Mouse (Mus musculus) induced T-regulatory cell, adult 2 months (primary cell): ENCODE results near the gene Pdzd2.

Experiments
- DNase-seq: peaks from one replicate; pipeline ENCODE4 v3.0.0-alpha.2; 2012; ENCODE audit warnings: low read depth

The Pdzd2 gene

GRCm38 (mm10) chr15:12532568-12532967 lies 207.2 kb downstream of the Pdzd2 start:
- no peak for DNase-seq

DNA sequence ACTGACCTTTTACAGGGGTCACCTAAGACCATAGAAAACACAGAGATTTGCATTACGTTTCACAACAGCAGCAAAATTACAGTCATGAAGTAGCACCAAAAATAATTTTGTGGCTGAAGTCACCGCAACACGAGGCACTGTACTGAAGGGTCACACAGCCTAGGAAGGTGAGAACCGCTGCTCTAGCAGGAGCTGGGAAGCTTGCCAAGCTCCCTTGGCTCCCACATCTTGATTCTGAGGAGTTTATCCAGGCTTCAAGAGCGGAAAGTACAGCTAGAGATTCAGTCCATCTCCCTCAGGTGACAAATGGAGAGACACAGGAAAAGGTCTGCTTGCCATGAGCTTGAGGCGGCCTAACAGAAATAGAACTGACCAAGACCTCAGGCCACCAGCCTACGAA lies 216.9 kb downstream of the Pdzd2 start:
- DNase-seq: no peak

DNA sequence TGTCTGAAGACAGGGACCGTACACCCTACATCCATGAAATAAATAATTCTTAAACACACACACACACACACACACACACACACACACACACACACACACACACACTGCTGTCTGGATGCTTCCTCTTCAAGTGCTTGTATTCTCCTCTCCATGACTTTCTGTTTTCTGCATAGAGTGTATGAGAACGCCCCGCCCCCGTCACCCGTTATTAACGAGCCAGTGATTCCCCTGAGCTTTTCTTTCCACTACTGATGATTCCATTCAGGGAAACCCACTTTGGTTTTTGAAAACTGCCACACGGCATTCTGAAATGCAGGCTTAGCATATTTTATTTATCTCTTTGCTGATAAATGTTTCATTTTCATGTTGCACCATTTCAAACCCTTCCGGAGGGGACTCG lies 219.4 kb downstream of the Pdzd2 start:
- DNase-seq: no peak

DNA sequence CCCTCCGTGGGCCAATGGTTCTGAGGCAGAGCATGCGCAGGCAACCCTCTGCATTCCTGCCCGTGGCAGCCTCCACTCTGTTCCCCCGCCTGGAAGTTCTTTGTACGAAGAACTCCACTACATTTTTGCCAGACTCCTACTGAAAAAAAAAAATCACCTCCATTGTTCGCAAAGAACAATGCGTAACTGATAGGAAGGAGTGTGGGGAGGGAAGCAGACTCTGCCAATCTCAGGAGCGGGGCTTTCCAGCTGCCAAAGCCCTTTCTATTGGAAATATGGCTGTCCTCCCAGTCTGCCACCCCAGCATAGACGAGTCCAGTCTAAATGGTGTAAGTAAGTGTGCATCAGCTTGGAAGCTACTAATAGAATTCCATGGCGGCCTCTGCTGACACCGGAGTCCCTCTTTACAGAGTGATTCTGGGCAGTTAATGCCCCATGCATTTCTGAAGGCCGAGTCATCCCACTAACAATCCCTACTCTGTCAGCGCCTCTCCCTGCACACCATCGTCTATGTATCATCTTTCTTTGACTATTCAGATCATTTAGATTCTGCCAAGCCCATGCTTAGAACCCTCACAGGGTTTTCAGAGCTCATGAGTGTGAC lies 221.3 kb downstream of the Pdzd2 start:
- DNase-seq: no peak

- DNase-seq: no peak
Measured at GRCm38 (mm10) chr15:12517314-12517813, 222.4 kb downstream of the Pdzd2 start.

DNA sequence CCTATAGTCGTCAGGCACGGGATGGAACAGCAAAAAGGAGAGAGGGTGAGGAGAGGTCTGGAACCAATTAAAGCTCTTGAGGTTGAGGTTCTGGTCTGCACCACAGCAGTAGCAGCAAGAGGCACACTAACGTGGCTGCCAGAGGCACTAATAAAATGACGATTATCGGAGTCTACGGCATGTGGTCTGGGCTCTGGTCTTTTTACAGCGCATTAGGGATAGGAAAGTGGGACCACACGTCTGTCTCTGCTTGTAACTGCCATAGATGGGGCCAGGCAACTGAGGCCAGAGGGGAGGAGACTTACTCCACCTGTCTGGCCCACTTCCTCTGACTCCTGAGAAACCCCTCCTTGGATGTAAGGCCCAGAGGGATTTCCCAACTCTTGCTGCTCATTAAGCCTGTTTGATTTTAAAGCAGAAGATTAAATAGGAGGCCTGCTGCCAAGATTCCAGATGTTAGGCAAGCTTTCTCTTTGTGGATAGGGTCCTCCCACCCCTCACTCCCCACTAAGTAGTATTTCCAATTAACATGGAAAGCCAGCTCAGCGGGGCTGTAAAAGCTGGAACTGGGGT lies 224.4 kb downstream of the Pdzd2 start:
- DNase-seq: no peak

GRCm38 (mm10) chr15:12513526-12513925 lies 226.2 kb downstream of the Pdzd2 start:
- no peak for DNase-seq

- DNase-seq: no peak
Measured at GRCm38 (mm10) chr15:12508765-12509377, 230.9 kb downstream of the Pdzd2 start.

DNA sequence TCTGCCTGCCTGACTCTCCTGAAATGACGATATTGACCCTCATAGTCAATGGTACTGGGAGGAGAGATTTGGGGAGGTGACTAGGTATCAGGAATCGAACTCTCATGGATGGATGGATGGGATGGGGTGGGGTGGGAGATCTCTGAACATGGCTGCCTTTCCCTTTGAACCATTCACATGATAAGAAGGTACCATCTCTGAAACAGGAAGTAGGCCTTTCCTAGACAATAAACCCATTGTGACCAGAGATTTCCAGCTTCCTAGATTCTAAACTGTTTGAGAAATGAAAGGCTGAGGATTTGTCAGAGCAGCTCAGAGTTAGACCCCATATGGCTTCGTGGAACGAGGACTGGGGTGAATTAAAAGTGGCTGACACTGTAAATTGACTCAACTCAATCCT lies 232.2 kb downstream of the Pdzd2 start:
- no peak for DNase-seq

DNA sequence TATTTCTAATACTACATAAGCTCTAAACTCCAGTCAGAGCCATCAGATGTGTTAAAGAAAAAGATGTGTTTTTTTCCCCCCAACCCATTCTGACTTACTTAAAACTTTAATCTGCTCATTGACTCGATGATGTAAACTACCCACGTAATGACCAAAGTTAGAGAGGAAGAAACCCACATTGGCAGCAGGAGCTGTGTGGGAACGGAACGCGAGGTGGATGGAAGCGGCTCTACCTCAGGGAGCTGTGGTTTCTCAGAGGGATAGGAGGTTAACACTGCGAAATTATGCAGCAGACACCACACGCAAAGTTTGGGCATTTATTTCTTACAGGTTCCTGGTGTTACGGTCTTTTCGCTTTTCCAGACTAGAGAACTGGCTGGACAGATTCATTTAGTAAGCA lies 233.2 kb downstream of the Pdzd2 start:
- no peak for DNase-seq

DNA sequence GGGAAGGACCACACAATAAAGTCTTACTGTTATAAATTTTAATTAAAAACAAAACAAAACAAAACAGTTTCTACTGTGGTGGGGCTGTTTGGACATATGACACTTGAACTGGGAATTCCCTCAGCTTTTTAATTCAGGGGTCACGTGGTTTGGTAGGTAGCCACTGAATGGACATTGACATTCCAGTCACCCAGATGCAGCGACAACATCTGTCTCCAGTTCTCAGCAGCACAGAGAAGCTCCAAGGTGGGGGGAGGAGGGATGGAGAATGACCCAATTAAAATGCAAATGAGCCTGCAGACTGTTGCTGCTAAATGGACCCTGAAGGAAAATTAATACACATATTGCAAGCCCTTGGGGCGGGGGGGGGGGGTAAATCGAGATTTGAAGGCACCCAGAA lies 233.6 kb downstream of the Pdzd2 start:
- no peak for DNase-seq

DNA sequence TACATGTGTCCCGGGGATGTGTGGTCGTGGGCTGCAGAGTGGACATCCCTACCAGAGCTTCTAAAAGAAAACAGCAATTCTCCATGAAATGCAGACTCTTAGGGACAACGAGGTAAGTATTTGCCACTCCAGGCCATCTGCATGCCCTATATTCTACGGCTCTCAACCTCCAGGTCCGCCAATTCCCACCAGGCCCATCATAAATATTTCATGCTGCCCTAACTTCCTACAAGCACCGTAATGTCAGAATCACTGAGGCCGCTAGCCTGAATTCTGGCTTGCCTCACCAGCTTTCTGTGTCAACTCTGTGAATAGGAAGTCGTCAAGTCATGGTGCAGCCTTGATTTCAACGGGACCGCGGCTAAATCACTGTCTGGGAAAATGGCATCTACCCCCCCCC lies 234.2 kb downstream of the Pdzd2 start:
- DNase-seq: no peak

DNA sequence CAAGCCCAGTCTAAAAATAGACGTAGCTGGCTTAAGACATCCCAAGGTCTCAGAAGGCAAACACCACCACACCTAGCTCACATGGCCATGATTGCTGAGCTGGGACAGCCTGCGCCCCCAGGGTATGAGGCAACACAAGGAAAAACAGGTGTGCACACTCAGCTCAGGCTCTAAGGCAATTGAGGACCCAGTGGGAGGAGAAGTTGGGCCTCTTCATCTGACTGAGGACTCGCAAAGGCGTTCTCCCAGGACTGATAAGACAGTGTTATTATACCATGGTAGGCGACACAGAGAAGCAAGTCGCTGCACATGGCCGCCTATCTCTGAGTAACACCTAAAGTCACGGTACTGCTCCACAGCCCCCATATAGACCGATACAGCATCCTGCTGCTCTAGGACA lies 235.8 kb downstream of the Pdzd2 start:
- DNase-seq: no peak

DNA sequence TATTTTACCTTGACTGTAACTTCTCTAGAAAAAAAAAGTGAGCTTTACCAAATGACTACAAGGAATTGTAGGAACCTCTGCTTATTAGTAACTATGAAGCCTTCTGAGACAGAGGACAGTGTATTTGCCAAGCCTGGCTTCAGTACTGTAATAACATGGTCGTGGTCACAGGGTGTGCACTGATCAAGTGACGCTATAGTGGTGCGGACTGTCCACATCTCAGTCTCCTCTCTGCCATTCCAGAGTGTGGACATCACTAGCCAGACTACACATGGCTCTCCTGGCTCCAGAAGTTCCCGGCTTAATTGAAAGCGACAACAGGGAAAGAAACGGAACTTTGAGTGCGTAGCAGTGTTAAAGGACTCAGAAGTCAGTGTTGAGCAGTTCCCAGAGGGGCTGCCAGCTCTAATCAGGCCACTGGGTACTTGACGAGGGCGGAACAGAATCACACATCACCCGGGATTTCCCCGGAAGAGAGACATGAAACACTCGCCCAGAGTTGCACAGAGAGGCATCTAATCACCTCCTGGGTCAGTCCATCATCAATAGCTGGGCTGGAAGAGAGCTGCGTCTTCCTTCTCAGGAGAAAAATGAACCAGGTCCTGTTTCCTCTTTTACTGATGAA lies 237.7 kb downstream of the Pdzd2 start:
- DNase-seq: no peak

GRCm38 (mm10) chr15:12500674-12501073 lies 239.1 kb downstream of the Pdzd2 start:
- DNase-seq: no peak

GRCm38 (mm10) chr15:12494084-12494483 lies 245.6 kb downstream of the Pdzd2 start:
- DNase-seq: no peak

DNA sequence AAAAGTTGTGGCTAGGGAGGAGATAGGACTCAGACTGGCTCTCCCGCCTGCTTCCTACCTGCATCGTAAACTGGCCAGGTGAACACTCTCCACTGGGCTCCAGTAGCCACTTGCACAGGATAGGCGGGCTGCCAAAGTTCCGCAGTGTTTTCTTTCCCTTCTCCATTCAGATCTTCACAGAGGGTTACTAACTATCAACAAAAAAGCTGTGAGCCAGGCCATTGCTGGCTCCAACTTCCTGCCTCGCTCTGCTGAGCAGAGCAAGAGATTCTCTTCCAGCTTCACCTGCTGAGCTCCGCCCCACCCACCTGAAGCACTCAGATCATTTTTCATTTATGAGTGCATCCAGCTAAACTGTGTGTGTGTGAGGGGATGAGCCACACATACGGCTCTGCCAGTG lies 246.5 kb downstream of the Pdzd2 start:
- DNase-seq: no peak

GRCm38 (mm10) chr15:12490969-12491368 lies 248.8 kb downstream of the Pdzd2 start:
- no peak for DNase-seq

GRCm38 (mm10) chr15:12490527-12490926 lies 249.2 kb downstream of the Pdzd2 start:
- no peak for DNase-seq

DNA sequence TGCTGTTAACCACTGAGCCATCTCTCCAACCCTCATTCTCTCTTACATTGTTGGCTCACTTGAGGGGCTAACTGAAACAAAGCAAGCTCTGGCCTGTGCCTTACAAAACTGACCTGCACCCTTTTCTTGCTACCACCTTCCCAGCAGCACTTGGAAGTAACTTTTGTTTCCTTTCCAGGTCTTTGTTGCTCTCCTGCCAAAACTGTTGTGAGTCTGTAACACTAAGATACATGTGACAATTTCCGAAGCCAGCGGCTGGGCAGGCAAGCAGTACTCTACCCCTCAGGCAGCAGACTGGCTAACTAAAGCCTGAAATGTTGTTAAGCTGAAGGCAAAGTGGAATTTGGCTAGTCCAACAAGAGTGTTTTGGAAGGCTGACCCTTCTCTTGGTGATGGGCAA lies 251.4 kb downstream of the Pdzd2 start:
- no peak for DNase-seq

GRCm38 (mm10) chr15:12481261-12481660 lies 258.5 kb downstream of the Pdzd2 start:
- peak; percentile 5 for DNase-seq

DNA sequence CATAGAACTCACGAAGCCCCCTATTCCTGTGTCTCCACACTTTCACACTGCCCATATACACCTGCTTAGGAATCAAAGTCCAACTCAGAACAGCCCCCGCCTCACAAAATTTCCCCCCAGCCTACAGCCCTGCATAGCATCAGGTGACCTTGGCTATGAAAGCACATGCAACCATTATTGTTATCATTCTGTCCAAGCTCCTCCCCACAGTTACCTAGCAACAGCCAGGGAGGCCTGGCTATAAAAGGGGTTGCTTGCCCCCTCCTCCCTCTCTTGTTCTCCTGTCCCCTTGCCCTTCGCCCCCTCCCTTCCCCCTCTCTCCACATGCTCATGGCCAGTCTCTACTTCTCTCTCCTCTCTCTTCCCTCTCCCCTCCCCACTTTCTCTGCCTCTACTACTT lies 259.4 kb downstream of the Pdzd2 start:
- DNase-seq: no peak

DNA sequence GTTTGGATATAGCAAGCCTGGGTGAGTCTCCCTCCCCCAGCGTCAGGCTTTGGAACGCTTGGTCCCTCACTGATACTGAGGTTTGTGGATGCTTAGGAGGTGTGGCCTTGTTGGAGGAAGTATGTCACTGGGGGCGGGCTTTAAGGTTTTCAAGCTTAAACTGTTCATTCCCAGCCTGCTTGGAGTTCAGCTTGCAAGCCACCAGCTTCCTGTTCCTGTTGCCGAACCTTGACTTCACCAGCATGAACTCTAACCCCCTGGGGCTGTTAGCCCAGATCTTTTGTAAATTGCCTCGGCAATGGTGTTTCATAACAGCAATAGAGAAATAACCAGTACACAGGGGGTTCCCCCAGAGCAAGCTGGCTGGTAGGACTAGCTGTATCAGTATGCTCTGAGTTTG lies 260.4 kb downstream of the Pdzd2 start:
- DNase-seq: peak; percentile 29
